Mouse (Mus musculus) myocyte (in vitro differentiated cells): ENCODE results near the gene Ppp1r35.

Source experiments
- CEBPB ChIP-seq: IDR thresholded peaks from 2 replicates; pipeline ENCODE4 v1.6.1; 2011; ENCODE audit warnings: mild to moderate bottlenecking, moderate library complexity; ENCODE audit not compliant: poor library complexity, insufficient read depth, severe bottlenecking
- E2F4 ChIP-seq: IDR thresholded peaks from one replicate; pipeline ENCODE4 v1.6.1; 2011; ENCODE audit warnings: mild to moderate bottlenecking, control low read depth, moderate library complexity; ENCODE audit not compliant: insufficient read depth
- MAX ChIP-seq: IDR thresholded peaks from one replicate; pipeline ENCODE4 v1.6.1; 2011; ENCODE audit warnings: low read depth, mild to moderate bottlenecking, control low read depth
- MYOD1 ChIP-seq, 3 experiments: IDR thresholded peaks; one replicate each; pipeline ENCODE4 v1.6.1; 2011; ENCODE audit warnings: control low read depth in 2 of 3, low read depth in 2 of 3, mild to moderate bottlenecking in 2 of 3, moderate library complexity in 1 of 3; ENCODE audit not compliant: insufficient read length in 2 of 3, control insufficient read depth in 1 of 3
- MYOG ChIP-seq, 3 experiments: IDR thresholded peaks; one replicate each; pipeline ENCODE4 v1.6.1; 2011; ENCODE audit warnings: control low read depth in 2 of 3, low read depth in 2 of 3, mild to moderate bottlenecking in 2 of 3; ENCODE audit not compliant: insufficient read length in 2 of 3, control insufficient read depth in 1 of 3, insufficient read depth in 1 of 3
- POLR2A ChIP-seq: IDR thresholded peaks from one replicate; pipeline ENCODE4 v1.6.1; 2011; ENCODE audit warnings: low read depth, mild to moderate bottlenecking, control low read depth, moderate library complexity; ENCODE audit not compliant: insufficient read length
- POLR2AphosphoS2 ChIP-seq: IDR thresholded peaks from one replicate; pipeline ENCODE4 v1.6.1; 2011; ENCODE audit warnings: low read depth, control low read depth; ENCODE audit not compliant: insufficient read length
- SRF ChIP-seq: IDR thresholded peaks from one replicate; pipeline ENCODE4 v1.6.1; 2011; ENCODE audit warnings: low read depth; ENCODE audit not compliant: control insufficient read depth, insufficient read length
- TCF12 ChIP-seq: IDR thresholded peaks from one replicate; pipeline ENCODE4 v1.6.1; 2011; ENCODE audit warnings: mild to moderate bottlenecking, control low read depth; ENCODE audit not compliant: poor library complexity, insufficient read depth, severe bottlenecking
- TCF3 ChIP-seq: IDR thresholded peaks from one replicate; pipeline ENCODE4 v1.6.1; 2011; ENCODE audit warnings: low read depth, control low read depth; ENCODE audit not compliant: insufficient read length
- USF1 ChIP-seq: IDR thresholded peaks from one replicate; pipeline ENCODE4 v1.6.1; 2011; ENCODE audit warnings: low read depth, mild to moderate bottlenecking, control low read depth, moderate library complexity

GRCm38 (mm10) chr5:137779053-137779933 lies 644 bp downstream of the Ppp1r35 start:
- TF ChIP-seq POLR2A (no peak), MAX (no peak), USF1 (no peak), TCF12 (no peak), MYOD1 (IDR thresholded peaks at IDR 0.05; ENCODE audit: control insufficient read depth in 1 of 3, insufficient read length in 2 of 3, low read depth in 2 of 3) (no peak), MYOG (IDR thresholded peaks at IDR 0.05; ENCODE audit: control insufficient read depth in 1 of 3, insufficient read depth in 1 of 3, insufficient read length in 2 of 3, low read depth in 2 of 3) (no peak), POLR2AphosphoS2 (peak; percentile 61), E2F4 (no peak), TCF3 (no peak), SRF (no peak), CEBPB (no peak)
